In the genomic region with DNA sequence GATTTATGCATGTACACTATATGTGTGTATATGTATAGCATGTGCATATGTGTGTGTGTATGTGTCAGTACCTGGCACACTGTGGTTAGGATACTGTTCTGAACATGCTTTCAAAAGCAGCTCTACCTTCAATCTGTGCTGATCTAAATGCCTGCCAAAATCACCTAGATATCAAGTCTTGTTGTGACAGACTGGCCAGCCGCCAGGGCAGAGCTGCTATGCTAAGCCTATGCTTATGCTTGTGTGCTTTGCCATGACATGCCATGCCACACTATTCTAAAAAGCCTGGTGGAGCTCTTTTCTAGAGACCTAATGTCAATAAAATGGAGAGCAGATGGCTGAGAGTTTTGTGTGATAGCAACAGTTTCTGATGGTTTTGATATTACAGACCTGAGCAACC, we compare ENCODE assay signal across 16 mouse cellular contexts.
A peak's percentile ranks its signal among the peaks of the same experiment; 100 is the strongest.
DNase-seq lines count a peak whose midpoint lies in the region.
"Had no signal": no experiment of that assay in that cellular context is flagged by ENCODE, and none has a peak within 500 bp of the region (broad histone marks: within the 10 kb centered on the region; RNA-seq: fewer than 3 reads in every experiment).

No protein-coding gene starts in this region.

- DNase-seq in cerebellum, adult 11-12 months = peak; percentile 19
- no peak for DNase-seq in cerebellum, adult 11 months
- peak; percentile 68 for DNase-seq in heart, adult 11 months
- DNase-seq in heart, postnatal 10 days = no peak
- DNase-seq in cerebellum, adult 8-10 months = peak; percentile 9
- DNase-seq in fat pad, adult 2 months (ENCODE audit: extremely low read depth, low read depth, low spot score) = peak; percentile 23
- DNase-seq in kidney, postnatal 4 days = no peak
- DNase-seq in T-cell, adult 2 months (ENCODE audit: low spot score) = no peak
- DNase-seq: adrenal gland, postnatal 10 days; gastrocnemius, postnatal 14 days; kidney, adult 8-10 months; kidney, postnatal 14 days; liver; lung, adult 18-20 months; lung, postnatal 14 days; thymus, adult 2 months had no signal

- intact Hi-C loops in heart, postnatal 10 days (cut with DNase I) = loop anchor here (10.0 kb wide), 2 partner anchors 195 to 315 kb away; no protein-coding TSS in a partner anchor

Comparison
In these comparisons a context has a peak if more than half of its experiments do, and no peak if none do; other contexts are left out.
1. DNase-seq: peak in cerebellum, adult 11-12 months (single experiment), heart, adult 11 months (single experiment), cerebellum, adult 8-10 months (single experiment) and fat pad, adult 2 months (single experiment); none in cerebellum, adult 11 months (single experiment), heart, postnatal 10 days (0 of 2), kidney, postnatal 4 days (0 of 2) and T-cell, adult 2 months (single experiment).